8 mouse cellular contexts compared by ENCODE assay signal in genomic region chr9:54700174-54700475, GRCm38 (mm10). TPM values are rescaled to one million over a fixed set of nuclear protein-coding genes. Genes with fewer than 3 reads are reported as not detected.
DNase-seq lines count a peak whose midpoint lies in the region; ATAC-seq and TF ChIP-seq lines count a peak whose summit lies in the region.

No protein-coding gene starts in this region.

- ATAC-seq in frontal cortex, adult (ENCODE audit: low TSS enrichment), result peak; percentile 33
- ATAC-seq in forebrain, embryonic 12.5 days (ENCODE audit: low FRiP score), result no peak
- ATAC-seq in limb, embryonic 11.5 days (ENCODE audit: insufficient number of reproducible peaks, low FRiP score, low TSS enrichment, low read depth), result no peak
- no peak for ATAC-seq in neural tube, embryonic 12.5 days (ENCODE audit: low FRiP score, low read depth)

- H3K79me2 ChIP-seq in C2C12 (ENCODE audit: control insufficient read depth, insufficient read depth), result no peaks in the 10 kb centered on the region

- peak overlapping the region; percentile 77 for H3K9ac ChIP-seq in forebrain, embryonic 12.5 days
- H3K9ac ChIP-seq in limb, embryonic 11.5 days (ENCODE audit: low read length), result peak overlapping the region; percentile 73
- H3K9ac ChIP-seq in neural tube, embryonic 12.5 days, result peak overlapping the region; percentile 62

- WGBS in forebrain, embryonic 12.5 days, result 33% methylated on average over 9 of the region's 9 CpGs
- 23% methylated on average over 9 of the region's 9 CpGs for WGBS in limb, embryonic 11.5 days
- 35% methylated on average over 9 of the region's 9 CpGs for WGBS in neural tube, embryonic 12.5 days

- peak overlapping the region; percentile 93 for H3K4me2 ChIP-seq in forebrain, embryonic 12.5 days
- peak overlapping the region; percentile 83 for H3K4me2 ChIP-seq in limb, embryonic 11.5 days (ENCODE audit: low read depth, severe bottlenecking)
- H3K4me2 ChIP-seq in neural tube, embryonic 12.5 days (replicated peaks), result peak overlapping the region; percentile 94

- no peak for DNase-seq in frontal cortex, postnatal 36 days (ENCODE audit: low spot score in 2 of 2)
- DNase-seq in limb, embryonic 11.5 days (ENCODE audit: low spot score), result no peak
- no peak for DNase-seq in layer of hippocampus, adult 8-10 months (ENCODE audit: low spot score in 2 of 2)
- no peak for DNase-seq in layer of hippocampus, adult 18-20 months (ENCODE audit: low spot score in 2 of 2)

- H3K9me3 ChIP-seq in forebrain, embryonic 12.5 days, result no peaks in the 10 kb centered on the region
- H3K9me3 ChIP-seq in limb, embryonic 11.5 days (ENCODE audit: control insufficient read depth, low read length), result no peaks in the 10 kb centered on the region
- no peaks in the 10 kb centered on the region for H3K9me3 ChIP-seq in neural tube, embryonic 12.5 days

- peaks cover 13% of the 10 kb centered on the region; the same call in 1 of the 2 replicates for H3K4me1 ChIP-seq in forebrain, embryonic 12.5 days
- no peaks in the 10 kb centered on the region; the same call in 1 of the 2 replicates for H3K4me1 ChIP-seq in limb, embryonic 11.5 days (ENCODE audit: control insufficient read depth, insufficient read depth, low read length)
- 0 out of 2 replicates have a peak, but pooled peaks cover 16% of the 10 kb centered on the region for H3K4me1 ChIP-seq in neural tube, embryonic 12.5 days

- no peaks in the 10 kb centered on the region for H3K79me3 ChIP-seq in C2C12 (ENCODE audit: low read depth)

- peak overlapping the region; percentile 34 for H3K4me3 ChIP-seq in C2C12 (ENCODE audit: insufficient read depth, poor library complexity, severe bottlenecking)
- H3K4me3 ChIP-seq in forebrain, embryonic 12.5 days (replicated peaks), result peak overlapping the region; percentile 68
- H3K4me3 ChIP-seq in limb, embryonic 11.5 days (ENCODE audit: low read depth, low read length), result peak overlapping the region; percentile 58
- H3K4me3 ChIP-seq in neural tube, embryonic 12.5 days, result peak overlapping the region; percentile 65

- TF ChIP-seq CTCF in C2C12 (IDR thresholded peaks at IDR 0.05; ENCODE audit: control insufficient read depth, insufficient read depth, insufficient read length), result no peak

- no peaks in the 10 kb centered on the region for H3K27me3 ChIP-seq in C2C12 (ENCODE audit: control insufficient read depth, insufficient read depth, insufficient read length)
- H3K27me3 ChIP-seq in forebrain, embryonic 12.5 days, result peaks cover 59% of the 10 kb centered on the region
- peaks cover 21% of the 10 kb centered on the region for H3K27me3 ChIP-seq in limb, embryonic 11.5 days (ENCODE audit: control insufficient read depth, insufficient read depth, low read length)
- H3K27me3 ChIP-seq in neural tube, embryonic 12.5 days (replicated peaks), result peaks cover 33% of the 10 kb centered on the region

- peak overlapping the region; percentile 81 for H3ac ChIP-seq in C2C12 (ENCODE audit: control insufficient read depth, insufficient read length, low read depth)

- no peaks in the 10 kb centered on the region for H3K36me3 ChIP-seq in C2C12 (ENCODE audit: control insufficient read depth, insufficient read depth)
- no peaks in the 10 kb centered on the region for H3K36me3 ChIP-seq in forebrain, embryonic 12.5 days (replicated peaks)
- no peaks in the 10 kb centered on the region for H3K36me3 ChIP-seq in limb, embryonic 11.5 days (ENCODE audit: control insufficient read depth, insufficient read depth, low read length)
- H3K36me3 ChIP-seq in neural tube, embryonic 12.5 days, result no peaks in the 10 kb centered on the region

- H3K27ac ChIP-seq in forebrain, embryonic 12.5 days, result no peak overlapping the region
- no peak overlapping the region for H3K27ac ChIP-seq in limb, embryonic 11.5 days (replicated peaks; ENCODE audit: low read depth, low read length)
- H3K27ac ChIP-seq in neural tube, embryonic 12.5 days, result no peak overlapping the region

TF ChIP-seq in C2C12, 6 proteins besides CTCF, POLR2A, EP300 and RAD21:
- TF ChIP-seq MAX (IDR thresholded peaks at IDR 0.05) (no peak), MYOG (IDR thresholded peaks at IDR 0.05; ENCODE audit: control insufficient read depth, extremely low read depth, insufficient read length) (no peak), FOSL1 (IDR thresholded peaks at IDR 0.05; ENCODE audit: insufficient read depth, low read length, poor library complexity, severe bottlenecking) (no peak)

RNA-seq across cellular contexts. Expression of gene Dnaja4, which starts 1.5 kb away (rescaled TPM):
- polyA plus RNA-seq in C2C12 (2012; fragmentation: generic; extraction: Trizol), result 7.1 TPM
- 2.8 and 3.1 TPM in 2 replicates for polyA plus RNA-seq in forebrain, embryonic 12.5 days (2016; fragmentation: Nextera tagmentation; extraction: Ambion mirVana)
- 3.1 and 3.6 TPM in 2 replicates for polyA plus RNA-seq in limb, embryonic 11.5 days (2014; fragmentation: Nextera tagmentation; extraction: Ambion mirVana)
- polyA plus RNA-seq in neural tube, embryonic 12.5 days (2016; fragmentation: Nextera tagmentation; extraction: Ambion mirVana), result 4.3 and 4.6 TPM in 2 replicates
- 10 to 100 TPM; 39.8 to 61.1 (median 47.2) TPM for total RNA-seq in layer of hippocampus, adult 8-10 months (2022)
- total RNA-seq in layer of hippocampus, adult 18-20 months (2021), result 10 to 100 TPM; 57.4 to 63.9 TPM

RNA-seq across cellular contexts. Expression of gene Wdr61, which starts 34.2 kb away (rescaled TPM):
- 55.9 TPM for polyA plus RNA-seq in C2C12 (2012; fragmentation: generic; extraction: Trizol)
- 140 and 142 TPM in 2 replicates for polyA plus RNA-seq in forebrain, embryonic 12.5 days (2016; fragmentation: Nextera tagmentation; extraction: Ambion mirVana)
- polyA plus RNA-seq in limb, embryonic 11.5 days (2014; fragmentation: Nextera tagmentation; extraction: Ambion mirVana), result 182 and 185 TPM in 2 replicates
- polyA plus RNA-seq in neural tube, embryonic 12.5 days (2016; fragmentation: Nextera tagmentation; extraction: Ambion mirVana), result 114 TPM in 2 replicates
- 10 to 100 TPM; 56.4 to 59.6 (median 58.4) TPM for total RNA-seq in layer of hippocampus, adult 8-10 months (2022)
- 10 to 100 TPM; 60.1 to 61.9 TPM for total RNA-seq in layer of hippocampus, adult 18-20 months (2021)

RNA-seq across cellular contexts. Expression of gene Acsbg1, which starts 38.5 kb away (rescaled TPM):
- 36.6 TPM for polyA plus RNA-seq in C2C12 (2012; fragmentation: generic; extraction: Trizol)
- 14.9 and 22.6 TPM in 2 replicates for polyA plus RNA-seq in forebrain, embryonic 12.5 days (2016; fragmentation: Nextera tagmentation; extraction: Ambion mirVana)
- polyA plus RNA-seq in limb, embryonic 11.5 days (2014; fragmentation: Nextera tagmentation; extraction: Ambion mirVana), result 0.32 and 0.58 TPM in 2 replicates
- polyA plus RNA-seq in neural tube, embryonic 12.5 days (2016; fragmentation: Nextera tagmentation; extraction: Ambion mirVana), result 9.4 and 10.1 TPM in 2 replicates
- total RNA-seq in layer of hippocampus, adult 8-10 months (2022), result 100 to 1,000 TPM; 101 to 114 (median 106) TPM
- 100 to 1,000 TPM; 106 to 117 TPM for total RNA-seq in layer of hippocampus, adult 18-20 months (2021)
